Mouse (Mus musculus) gastrocnemius, postnatal 36 days (tissue): ENCODE measurements around the gene Aox1. TPM values are rescaled to one million over a fixed set of nuclear protein-coding genes. Genes with fewer than 3 reads are reported as not detected.
A peak's percentile ranks its signal among the peaks of the same experiment; 100 is the strongest.

Experiments
- DNase-seq, 2 experiments: peaks; one replicate each; pipeline ENCODE4 v3.0.0; 2022
- intact Hi-C: fragments of 180-260 bp; cut with DNase I; formaldehyde crosslinking; loops from one replicate; pipeline ENCODE4 v1.15.1; 2025
- total RNA-seq, 2 experiments: library from RNA; stranded (reverse); gene quantifications; 2 replicates each; pipeline ENCODE4 v1.2.3; 2021

Aox1 gene
- total RNA-seq, 2 experiments from 2014 or later: 6.4 to 6.6 TPM

GRCm38 (mm10) chr1:58101531-58102146 is 71.9 kb downstream of the Aox1 start:
- intact Hi-C loops: no loop called here
- no peak for DNase-seq

DNA sequence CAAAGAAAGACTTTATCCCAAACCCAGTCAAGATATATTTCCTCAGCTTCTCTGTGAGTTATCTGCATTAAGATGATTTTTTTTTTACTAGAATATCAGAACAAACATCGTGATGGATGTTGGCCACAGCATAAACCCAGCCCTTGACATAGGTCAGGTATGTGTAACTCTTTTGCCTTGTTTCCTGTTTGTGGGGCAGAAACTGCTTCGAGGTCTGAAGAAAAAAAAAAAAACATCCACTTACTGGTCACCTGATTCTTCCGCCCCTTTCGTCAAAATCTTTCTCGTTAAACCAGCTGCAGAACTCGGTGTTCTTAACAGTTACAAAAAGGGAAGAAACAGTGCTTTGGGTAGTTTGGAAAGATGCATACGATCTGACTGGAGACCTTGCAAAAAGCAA is 72.8 kb downstream of the Aox1 start:
- no peak for DNase-seq
- intact Hi-C loops: no loop called here

DNA sequence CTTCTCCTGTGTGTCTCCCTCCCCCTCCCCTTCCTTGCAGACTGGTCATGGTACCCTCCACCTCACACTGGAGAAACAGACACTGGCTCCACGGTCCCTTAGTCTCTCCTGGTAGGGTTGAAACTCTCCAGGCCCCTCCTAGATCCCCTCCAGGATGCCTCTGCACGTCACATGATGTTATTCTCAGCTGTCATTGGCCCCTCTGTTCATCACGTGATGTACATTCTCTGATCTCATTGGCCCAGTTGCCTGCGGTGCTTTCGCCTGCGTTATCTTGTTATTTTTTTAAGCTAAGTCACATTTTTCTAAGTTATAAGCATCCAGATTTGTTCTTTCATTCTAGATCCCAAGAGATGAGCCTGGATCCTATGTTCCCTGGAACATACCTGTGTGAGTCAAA is 76.0 kb downstream of the Aox1 start:
- intact Hi-C loops: no loop called here
- no peak for DNase-seq

DNA sequence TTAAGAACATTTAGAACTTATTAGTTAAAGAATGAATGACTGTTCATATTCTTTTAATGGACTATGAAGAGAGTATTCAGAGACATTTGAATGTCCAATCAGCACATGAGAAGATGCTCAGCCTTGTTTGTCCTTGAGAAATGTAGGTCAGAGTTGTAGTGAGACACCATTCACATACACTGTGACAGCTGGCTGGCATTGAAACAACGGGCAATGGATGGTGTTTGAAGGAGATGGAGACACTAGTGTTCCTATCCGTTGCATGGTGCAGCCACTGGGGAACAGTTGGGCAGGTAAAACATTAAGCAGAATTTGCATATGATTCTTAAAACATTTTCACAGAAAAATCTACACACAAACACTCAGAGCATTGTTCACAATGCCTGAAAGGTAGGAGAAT is 77.3 kb downstream of the Aox1 start:
- no peak for DNase-seq
- intact Hi-C loops: no loop called here

- intact Hi-C loops: no loop called here
- DNase-seq: no peak
These were observed 80.5 kb downstream of the Aox1 start for GRCm38 (mm10) chr1:58110241-58110640.

DNA sequence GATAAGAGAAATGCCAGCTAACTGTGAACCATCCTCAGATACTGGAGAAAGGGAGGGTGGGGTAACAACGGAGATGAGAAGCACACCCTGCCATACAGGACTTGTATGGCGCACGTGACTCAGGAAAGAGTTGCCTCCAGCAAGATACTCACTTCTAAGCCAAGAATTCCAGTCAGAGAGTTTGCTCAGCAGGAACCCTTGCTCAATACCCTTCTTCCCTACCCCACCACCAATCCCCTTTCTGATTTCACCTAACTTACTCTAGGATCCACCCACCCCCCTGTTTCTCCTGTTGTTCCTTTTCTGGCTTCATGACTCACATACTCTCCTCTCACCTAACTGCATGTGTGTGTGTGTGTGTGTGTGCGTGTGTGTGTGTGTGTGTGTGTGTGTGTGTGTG is 81.6 kb downstream of the Aox1 start:
- intact Hi-C loops: no loop called here

GRCm38 (mm10) chr1:58112880-58113279 is 83.1 kb downstream of the Aox1 start, which contains the start of gene Aox3:
Aox3 (plus strand) TSS chr1:58113130.
- DNase-seq: peak; percentile 67 to 75
- intact Hi-C loops: no loop called here

More for the DNA sequence above, 81.6 kb downstream of the Aox1 start:
- no peak for DNase-seq

DNA sequence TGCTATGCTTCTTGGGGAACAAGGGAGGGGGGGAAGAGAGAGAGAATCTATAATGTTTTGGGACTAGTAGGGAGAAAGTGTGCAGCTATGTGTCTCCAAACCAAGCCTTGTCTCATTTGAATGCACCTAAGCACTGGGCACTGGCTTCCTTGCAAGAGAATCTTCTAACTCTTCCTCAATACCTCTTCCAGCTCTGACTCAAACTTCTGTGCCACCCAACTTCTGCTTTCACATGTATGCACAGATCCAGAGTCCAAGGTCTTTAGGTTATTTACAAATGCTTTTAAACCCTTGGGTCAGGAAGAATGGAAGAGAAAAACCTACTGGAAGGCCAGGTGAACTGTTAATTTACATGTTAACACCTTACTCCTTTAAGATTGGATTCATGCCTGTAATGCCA is 83.7 kb downstream of the Aox1 start:
- DNase-seq: no peak
- intact Hi-C loops: no loop called here

DNA sequence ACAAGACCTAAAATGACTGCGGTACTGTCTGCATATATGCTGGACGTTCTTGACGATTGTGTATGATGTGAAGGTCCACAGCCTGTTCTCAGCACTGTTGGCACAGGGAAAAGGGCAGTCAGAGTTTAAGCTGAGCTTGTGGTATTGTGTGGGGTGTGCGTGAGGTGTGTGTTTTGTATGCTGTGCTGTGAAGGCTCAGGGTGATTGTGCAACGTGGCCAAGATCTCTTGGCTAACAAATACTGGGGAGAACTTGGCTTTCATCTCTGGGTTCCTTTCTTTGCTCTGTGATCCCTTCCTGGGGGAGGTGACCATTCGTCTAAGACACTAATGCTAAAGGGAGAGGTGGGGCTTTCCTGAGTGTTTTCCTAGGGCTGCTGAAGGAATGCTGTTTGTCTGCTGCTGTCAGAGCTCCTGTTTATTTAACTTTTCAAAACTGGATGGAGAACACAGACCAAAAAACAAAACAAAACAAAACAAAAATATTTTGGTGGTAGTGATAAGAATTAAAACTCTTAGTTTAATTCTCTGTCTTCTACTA is 84.4 kb downstream of the Aox1 start:
- DNase-seq: no peak
- intact Hi-C loops: no loop called here

DNA sequence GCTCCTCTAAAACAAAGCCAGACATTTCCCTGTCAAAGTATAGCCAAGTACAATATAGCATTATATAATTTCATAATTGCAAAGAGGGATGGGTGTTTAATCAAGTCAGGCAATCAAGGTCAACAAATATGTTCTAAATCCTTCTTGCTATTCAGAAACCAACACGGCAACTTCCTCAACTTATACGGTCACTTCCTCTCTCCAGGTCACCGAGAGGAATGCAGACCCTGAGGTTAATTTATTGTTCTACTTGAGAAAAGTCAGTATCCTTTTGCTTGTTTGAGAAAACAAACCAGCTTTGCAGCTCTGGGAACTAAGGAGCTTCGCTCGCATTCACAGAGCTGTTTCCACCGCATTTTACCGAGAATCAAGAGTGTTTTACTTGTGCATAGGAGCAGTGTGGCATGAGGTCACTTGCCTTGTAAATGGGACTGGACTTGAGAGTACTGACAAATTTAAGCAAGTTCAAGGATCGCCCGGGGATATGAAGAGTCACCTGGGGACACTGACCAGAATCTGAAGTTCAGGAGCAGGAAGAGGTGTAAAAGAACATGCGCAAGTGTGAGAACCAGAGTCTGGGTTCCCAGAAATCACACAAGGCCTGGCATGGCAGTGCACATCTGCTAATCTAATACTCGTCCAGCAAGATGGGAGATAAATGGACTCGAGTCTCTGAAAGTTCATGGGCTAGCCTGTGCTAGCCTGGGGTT is 85.1 kb downstream of the Aox1 start:
- DNase-seq: no peak
- intact Hi-C loops: no loop called here

- DNase-seq: no peak
- intact Hi-C loops: no loop called here
These were observed 88.5 kb downstream of the Aox1 start for GRCm38 (mm10) chr1:58118231-58118630.

DNA sequence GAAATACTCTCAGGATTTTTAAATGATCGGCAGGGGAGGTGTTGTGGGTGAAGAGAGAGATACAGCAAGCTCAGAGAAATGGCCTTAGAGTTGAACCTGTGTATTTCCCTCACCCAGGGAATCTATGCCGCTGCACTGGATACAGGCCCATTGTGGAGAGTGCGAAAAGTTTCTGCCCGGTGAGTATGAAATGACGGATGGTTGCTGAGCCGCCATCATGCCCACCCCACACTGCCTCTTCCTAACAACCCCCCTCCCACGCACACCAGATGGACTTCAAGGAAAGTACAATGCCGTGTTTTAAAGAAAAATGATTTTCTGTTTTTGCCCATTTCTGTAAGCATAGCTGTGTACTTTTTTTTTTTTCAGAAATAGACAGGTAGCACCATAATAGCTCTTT is 95.2 kb downstream of the Aox1 start:
- intact Hi-C loops: no loop called here

DNA sequence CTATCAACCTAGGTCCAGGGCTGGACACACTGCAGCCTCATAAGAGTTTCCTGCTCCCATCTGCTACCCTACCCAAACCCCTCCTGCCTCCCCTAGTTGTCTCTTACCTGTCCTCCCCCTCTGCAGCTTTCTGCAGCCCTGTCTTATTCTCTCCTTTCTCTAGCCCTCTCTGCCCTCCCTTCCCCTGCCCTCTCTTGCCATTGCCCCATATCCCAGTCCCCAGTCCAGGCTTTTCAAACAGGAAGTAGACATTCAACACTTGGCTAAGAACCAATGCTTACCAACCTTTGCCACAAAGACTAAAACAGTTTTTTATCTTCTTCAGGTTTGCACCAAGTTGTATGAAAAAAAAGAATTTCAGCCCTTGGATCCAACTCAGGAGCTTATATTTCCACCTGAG is 108.2 kb downstream of the Aox1 start:
- no peak for DNase-seq
- intact Hi-C loops: no loop called here

More for the DNA sequence above, 95.2 kb downstream of the Aox1 start:
- DNase-seq: no peak

DNA sequence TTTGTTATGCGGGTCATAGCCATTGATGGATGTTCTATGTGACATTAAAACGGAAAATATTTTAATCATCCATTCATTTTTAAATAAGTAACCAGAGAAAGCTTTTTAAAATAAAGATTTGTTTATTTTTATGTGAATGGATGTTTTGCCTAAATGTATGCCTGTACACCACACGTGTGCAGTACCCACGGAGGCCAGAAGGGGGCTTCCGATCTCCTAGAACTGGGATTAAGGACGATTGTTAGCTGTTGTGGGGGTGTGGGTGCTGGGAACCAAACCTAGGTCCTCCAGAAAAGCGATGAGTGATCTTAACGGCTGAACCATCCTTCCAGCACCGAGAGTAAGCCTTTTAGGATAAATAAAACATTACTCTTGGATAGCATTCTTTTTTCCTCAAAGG is 109.3 kb downstream of the Aox1 start:
- no peak for DNase-seq
- intact Hi-C loops: no loop called here

DNA sequence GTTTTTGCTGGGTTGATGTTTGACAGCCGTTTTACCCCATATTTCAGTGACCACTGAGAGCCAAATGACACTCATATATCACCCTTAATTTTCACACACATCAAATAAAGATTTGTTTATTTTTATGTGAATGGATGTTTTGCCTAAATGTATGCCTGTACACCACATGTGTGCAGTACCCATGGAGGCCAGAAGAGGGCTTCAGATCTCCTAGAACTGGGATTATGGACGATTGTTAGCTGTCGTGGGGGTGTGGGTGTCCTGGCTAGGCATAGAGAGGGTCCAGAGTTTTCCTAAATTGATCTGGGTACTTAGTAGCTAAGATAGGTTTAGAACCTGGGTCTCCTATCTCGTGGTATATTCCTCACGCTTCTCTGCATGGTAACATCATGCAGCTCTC is 110.9 kb downstream of the Aox1 start:
- intact Hi-C loops: no loop called here
- no peak for DNase-seq

- no peak for DNase-seq
- intact Hi-C loops: no loop called here
These were observed 114.8 kb downstream of the Aox1 start for GRCm38 (mm10) chr1:58144384-58145069.

- DNase-seq: no peak
- intact Hi-C loops: no loop called here
These were observed 116.3 kb downstream of the Aox1 start for GRCm38 (mm10) chr1:58146026-58146425.

DNA sequence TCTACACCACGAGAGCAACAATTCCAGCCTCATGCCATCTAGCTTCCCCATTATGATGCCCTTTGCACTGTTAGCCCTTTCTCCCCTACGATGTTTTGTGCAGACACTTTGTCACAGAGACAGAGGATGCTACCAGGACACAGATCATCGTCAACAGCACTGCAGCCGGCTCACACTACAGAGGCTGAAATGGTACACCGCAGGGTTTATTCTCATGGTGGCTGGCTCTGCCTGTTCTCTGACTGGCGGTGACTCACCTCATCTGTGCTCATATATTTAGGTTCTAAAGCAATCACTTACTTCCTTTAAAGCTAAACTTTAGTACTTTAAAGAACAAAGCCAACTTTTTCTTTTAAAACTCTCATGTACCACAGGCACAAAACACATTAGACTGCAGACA is 118.0 kb downstream of the Aox1 start:
- intact Hi-C loops: no loop called here
- no peak for DNase-seq

GRCm38 (mm10) chr1:58152247-58152646 is 122.5 kb downstream of the Aox1 start:
- intact Hi-C loops: no loop called here

More at GRCm38 (mm10) chr1:58152247-58152646, 122.5 kb downstream of the Aox1 start:
- DNase-seq: no peak
